Mouse (Mus musculus) left cerebral cortex, postnatal 4 days (tissue): ENCODE results near the gene Zc3h12c. TPM values are rescaled to one million over a fixed set of nuclear protein-coding genes. Genes with fewer than 3 reads are reported as not detected.

Source experiments
- DNase-seq: peaks from one replicate; pipeline ENCODE4 v3.0.0-alpha.2; 2022
- intact Hi-C: fragments of 180-260 bp; cut with DNase I; formaldehyde crosslinking; loops from one replicate; pipeline ENCODE4 v1.15.1; 2025
- total RNA-seq, 2 experiments: library from RNA; stranded (reverse); gene quantifications; 2 replicates each; pipeline ENCODE4 v1.2.3; 2021

The Zc3h12c gene
- 10 to 100 TPM; 13.5 to 14.8 TPM for total RNA-seq

- peak; percentile 61 for DNase-seq
- intact Hi-C loops, result loop anchor here (10.0 kb wide), 2 partner anchors 77 to 117 kb away; no protein-coding TSS in a partner anchor
Observed at GRCm38 (mm10) chr9:52167863-52168685, at the start of gene Zc3h12c. Gene Zc3h12c, minus strand, starts transcription at chr9:52168572.

- intact Hi-C loops, result no loop called here
- DNase-seq, result no peak
Observed at GRCm38 (mm10) chr9:52217636-52218035, 49.3 kb upstream of the Zc3h12c start.

GRCm38 (mm10) chr9:52215291-52215690, 46.9 kb upstream of the Zc3h12c start:
- intact Hi-C loops, result no loop called here
- no peak for DNase-seq

- no peak for DNase-seq
- intact Hi-C loops, result no loop called here
Observed at GRCm38 (mm10) chr9:52212416-52212815, 44.0 kb upstream of the Zc3h12c start.

GRCm38 (mm10) chr9:52208510-52209030, 40.2 kb upstream of the Zc3h12c start:
- intact Hi-C loops, result no loop called here
- DNase-seq, result no peak

- peak; percentile 8 for DNase-seq
Observed at GRCm38 (mm10) chr9:52203189-52203588, 34.8 kb upstream of the Zc3h12c start.

GRCm38 (mm10) chr9:52200271-52200670, 31.9 kb upstream of the Zc3h12c start:
- intact Hi-C loops, result no loop called here
- DNase-seq, result no peak

More at GRCm38 (mm10) chr9:52203189-52203588, 34.8 kb upstream of the Zc3h12c start:
- intact Hi-C loops, result no loop called here

GRCm38 (mm10) chr9:52195853-52196252, 27.5 kb upstream of the Zc3h12c start:
- intact Hi-C loops, result no loop called here
- DNase-seq, result no peak

GRCm38 (mm10) chr9:52193851-52194250, 25.5 kb upstream of the Zc3h12c start:
- intact Hi-C loops, result no loop called here

GRCm38 (mm10) chr9:52190907-52191306, 22.5 kb upstream of the Zc3h12c start:
- no peak for DNase-seq
- intact Hi-C loops, result no loop called here

More at GRCm38 (mm10) chr9:52193851-52194250, 25.5 kb upstream of the Zc3h12c start:
- no peak for DNase-seq

GRCm38 (mm10) chr9:52188106-52188505, 19.7 kb upstream of the Zc3h12c start:
- intact Hi-C loops, result no loop called here

GRCm38 (mm10) chr9:52186296-52186941, 18.0 kb upstream of the Zc3h12c start:
- DNase-seq, result no peak
- intact Hi-C loops, result no loop called here

More at GRCm38 (mm10) chr9:52188106-52188505, 19.7 kb upstream of the Zc3h12c start:
- no peak for DNase-seq

GRCm38 (mm10) chr9:52181419-52181818, 13.0 kb upstream of the Zc3h12c start:
- intact Hi-C loops, result no loop called here
- no peak for DNase-seq

GRCm38 (mm10) chr9:52180851-52181250, 12.5 kb upstream of the Zc3h12c start:
- intact Hi-C loops, result no loop called here
- no peak for DNase-seq

GRCm38 (mm10) chr9:52175257-52175859, 7.0 kb upstream of the Zc3h12c start:
- intact Hi-C loops, result no loop called here
- no peak for DNase-seq

- no peak for DNase-seq
- intact Hi-C loops, result no loop called here
Observed at GRCm38 (mm10) chr9:52174671-52175111, 6.3 kb upstream of the Zc3h12c start.

- intact Hi-C loops, result no loop called here
- DNase-seq, result no peak
Observed at GRCm38 (mm10) chr9:52173937-52174336, 5.6 kb upstream of the Zc3h12c start.

- intact Hi-C loops, result no loop called here
- no peak for DNase-seq
Observed at GRCm38 (mm10) chr9:52172550-52172949, 4.2 kb upstream of the Zc3h12c start.

GRCm38 (mm10) chr9:52170671-52171070, 2.3 kb upstream of the Zc3h12c start:
- intact Hi-C loops, result no loop called here
- DNase-seq, result no peak

- peak; percentile 27 for DNase-seq
- intact Hi-C loops, result no loop called here
Observed at GRCm38 (mm10) chr9:52170131-52170530, 1.8 kb upstream of the Zc3h12c start.

GRCm38 (mm10) chr9:52168686-52169270, 406 bp upstream of the Zc3h12c start:
- peak; percentile 83 for DNase-seq
- intact Hi-C loops, result loop anchor here (10.0 kb wide), 2 partner anchors 76 to 116 kb away; no protein-coding TSS in a partner anchor
